Mouse (Mus musculus) C2C12 (cell line): ENCODE measurements around the gene Smap2.

Experiments
- CEBPB ChIP-seq: IDR thresholded peaks from one replicate; pipeline ENCODE4 v1.6.1; 2011; ENCODE audit warnings: low read depth, mild to moderate bottlenecking, control low read depth, moderate library complexity
- CTCF ChIP-seq: IDR thresholded peaks from one replicate; pipeline ENCODE4 v1.5.1; 2011; ENCODE audit not compliant: control insufficient read depth, insufficient read depth, insufficient read length
- USF1 ChIP-seq: IDR thresholded peaks from one replicate; pipeline ENCODE4 v1.6.1; 2011; ENCODE audit warnings: low read depth, mild to moderate bottlenecking, control low read depth, moderate library complexity

DNA sequence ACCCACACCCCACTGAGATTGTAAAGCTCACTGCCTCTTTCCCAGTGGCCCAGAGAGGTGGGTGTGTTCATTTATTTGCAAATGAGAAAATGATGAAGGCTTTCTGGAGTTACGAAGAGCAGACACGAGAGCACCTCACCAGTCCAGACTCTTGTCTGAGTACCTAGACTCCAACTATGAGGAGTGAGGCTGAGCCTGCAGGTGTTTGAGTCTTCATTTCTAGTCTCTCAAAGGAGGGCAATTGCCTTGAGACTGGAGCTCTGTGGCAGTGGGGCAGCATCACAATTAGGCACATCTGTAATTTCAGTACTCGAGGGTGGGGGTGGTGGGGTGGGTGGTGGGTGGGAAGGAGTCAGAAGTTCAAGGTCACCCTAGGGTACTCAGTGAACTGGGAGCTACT, 25.9 kb upstream of the Smap2 start:
- TF ChIP-seq CEBPB (no peak), USF1 (no peak), CTCF (no peak)
